Mouse (Mus musculus) hindbrain, embryonic 10.5 days (tissue): ENCODE data around the gene Poc1a. TPM values are rescaled to one million over a fixed set of nuclear protein-coding genes. Genes with fewer than 3 reads are reported as not detected.
A peak's percentile ranks its signal among the peaks of the same experiment; 100 is the strongest.

Experiments used
- DNase-seq: peaks from one replicate; pipeline ENCODE4 v3.0.0-alpha.2; 2017; ENCODE audit warnings: low spot score
- H3K27ac ChIP-seq: fragments of 300-500 bp; sonication (generic); 2 replicates; pipeline ENCODE4 v1.5.1; 2016; ENCODE audit warnings: mild to moderate bottlenecking, moderate library complexity
- H3K27me3 ChIP-seq: fragments of 300-500 bp; sonication (generic); 2 replicates; pipeline ENCODE4 v1.6.1; 2016; ENCODE audit warnings: mild to moderate bottlenecking; ENCODE audit not compliant: poor library complexity, insufficient read depth, severe bottlenecking
- H3K36me3 ChIP-seq: fragments of 300-500 bp; sonication (generic); 2 replicates; pipeline ENCODE4 v1.6.1; 2016; ENCODE audit warnings: mild to moderate bottlenecking, moderate library complexity
- H3K4me1 ChIP-seq: fragments of 300-500 bp; sonication (generic); replicated peaks from 2 replicates; pipeline ENCODE4 v1.6.1; 2016; ENCODE audit warnings: mild to moderate bottlenecking
- H3K4me3 ChIP-seq: fragments of 300-500 bp; sonication (generic); 2 replicates; pipeline ENCODE4 v1.5.1; 2016; ENCODE audit warnings: mild to moderate bottlenecking, moderate library complexity
- H3K9me3 ChIP-seq: fragments of 300-500 bp; sonication (generic); 2 replicates; pipeline ENCODE4 v1.6.1; 2016; ENCODE audit warnings: mild to moderate bottlenecking, moderate library complexity
- WGBS: fragments of 180-500 bp; shearing (Covaris S2); methylation state at CpG from one replicate; pipeline ENCODE4 v1.1.7; 2016; 5-methylcytosine and 5-hydroxymethylcytosine counted together
- polyA plus RNA-seq: library from polyadenylated mRNA; unstranded; fragments of >200 nt; fragmentation: Nextera tagmentation; extraction: Ambion mirVana; gene quantifications from 2 replicates; pipeline ENCODE4 v1.2.1, GENCODE M21; 2016

The Poc1a gene
- polyA plus RNA-seq, 1 experiment from 2014 or later, result 36.7 TPM

DNA sequence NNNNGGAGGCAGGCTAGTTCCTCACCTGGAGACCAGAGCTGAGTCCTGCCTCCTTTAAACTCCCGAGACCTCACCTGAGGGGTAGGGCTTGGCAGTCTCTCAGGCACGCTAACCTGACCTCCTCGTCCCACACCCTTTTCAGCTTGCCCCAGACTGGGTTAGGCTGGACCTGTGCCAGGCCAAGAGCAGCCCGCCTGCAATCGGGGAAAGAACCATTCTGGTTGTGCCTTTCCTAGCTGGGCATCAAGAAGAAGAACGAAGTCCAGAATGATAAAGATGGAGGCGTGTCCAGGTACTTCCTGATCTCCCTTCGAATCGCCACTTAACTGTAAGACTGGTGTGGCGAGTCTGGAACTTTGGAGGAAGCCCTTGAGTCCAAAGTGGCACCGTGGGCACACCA is 31.3 kb upstream of the Poc1a start:
- no peaks in the 10 kb centered on the region for H3K27me3 ChIP-seq
- no peak overlapping the region for H3K4me3 ChIP-seq
- DNase-seq, result no peak
- peaks cover 42% of the 10 kb centered on the region for H3K4me1 ChIP-seq
- no peak overlapping the region for H3K27ac ChIP-seq
- H3K36me3 ChIP-seq, result 0 out of 2 replicates have a peak, but pooled peaks cover 3% of the 10 kb centered on the region
- H3K9me3 ChIP-seq, result no peaks in the 10 kb centered on the region
- WGBS, result 91% methylated on average over 11 of the region's 11 CpGs

DNA sequence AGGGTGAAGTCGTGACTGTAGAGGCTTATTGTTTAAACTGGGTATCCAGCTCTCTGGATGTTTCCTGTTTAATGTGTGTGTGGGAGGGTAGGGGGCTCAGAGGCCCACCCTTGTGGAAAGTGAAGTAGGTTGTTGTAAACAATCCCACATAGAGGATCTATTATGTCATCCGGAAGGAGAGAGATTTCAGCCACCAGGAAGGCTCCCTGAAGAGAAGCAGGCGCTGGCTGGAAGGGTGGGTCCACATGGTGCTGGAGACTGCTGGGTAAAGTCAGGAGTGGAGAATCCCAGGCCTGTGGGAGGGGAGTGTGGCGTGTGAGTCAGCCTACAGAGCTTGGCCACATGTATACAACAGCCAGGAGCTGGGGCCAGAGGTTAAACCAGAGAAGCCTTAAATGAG is 30.6 kb upstream of the Poc1a start:
- DNase-seq, result no peak
- Histone ChIP-seq H3K36me3 (0 out of 2 replicates have a peak, but pooled peaks cover 1% of the 10 kb centered on the region), H3K4me3 (no peak overlapping the region), H3K4me1 (peaks cover 42% of the 10 kb centered on the region), H3K9me3 (no peaks in the 10 kb centered on the region), H3K27me3 (no peaks in the 10 kb centered on the region), H3K27ac (no peak overlapping the region)
- WGBS, result 66% methylated on average over 4 of the region's 4 CpGs

DNA sequence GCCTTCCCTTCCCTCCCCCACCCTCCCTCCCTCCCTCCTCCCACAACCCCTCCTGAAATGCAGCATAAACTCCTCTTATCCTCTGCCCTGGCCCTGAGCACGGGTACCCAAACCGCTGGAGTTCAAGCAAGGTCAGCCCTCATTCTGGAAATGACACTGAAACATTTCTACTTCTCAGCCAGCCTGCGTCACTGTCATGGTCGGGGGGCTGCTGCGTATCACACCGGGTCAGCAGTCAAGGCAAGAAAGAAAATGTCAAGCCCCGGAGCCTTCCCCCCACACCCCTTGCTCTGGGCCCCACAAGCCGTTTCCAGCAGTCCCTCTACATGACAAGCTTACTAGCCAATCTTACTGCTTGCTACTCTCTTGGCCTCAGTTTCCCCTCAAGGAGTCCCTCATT is 29.8 kb upstream of the Poc1a start:
- Histone ChIP-seq H3K9me3 (no peaks in the 10 kb centered on the region), H3K36me3 (no peaks in the 10 kb centered on the region), H3K4me1 (peaks cover 41% of the 10 kb centered on the region), H3K4me3 (no peak overlapping the region), H3K27ac (no peak overlapping the region), H3K27me3 (no peaks in the 10 kb centered on the region)
- no peak for DNase-seq
- 72% methylated on average over 8 of the region's 8 CpGs for WGBS

DNA sequence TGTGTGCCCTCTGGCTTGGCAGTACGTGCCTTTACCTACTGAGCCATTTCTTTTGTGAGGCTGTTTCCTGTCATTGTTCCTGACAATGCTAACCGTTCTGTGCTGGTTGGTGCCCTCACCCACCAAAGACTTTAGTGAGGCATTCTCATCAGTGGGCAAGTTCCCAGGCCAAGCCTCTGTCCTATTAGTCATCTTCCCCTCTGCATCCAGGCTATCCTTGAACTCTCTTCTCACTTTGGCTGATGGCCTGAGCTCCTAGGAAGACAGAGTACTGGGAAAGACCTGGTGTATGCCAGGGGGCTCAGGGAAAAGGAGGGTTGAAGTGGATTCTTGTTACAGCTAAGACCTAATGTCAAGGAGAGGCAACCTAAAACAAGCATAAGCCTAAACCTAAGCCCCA is 26.9 kb upstream of the Poc1a start:
- WGBS, result 80% methylated on average over 2 of the region's 2 CpGs
- Histone ChIP-seq H3K36me3 (no peaks in the 10 kb centered on the region), H3K4me1 (peaks cover 18% of the 10 kb centered on the region), H3K27ac (no peak overlapping the region), H3K9me3 (no peaks in the 10 kb centered on the region), H3K27me3 (no peaks in the 10 kb centered on the region), H3K4me3 (no peak overlapping the region)
- no peak for DNase-seq

DNA sequence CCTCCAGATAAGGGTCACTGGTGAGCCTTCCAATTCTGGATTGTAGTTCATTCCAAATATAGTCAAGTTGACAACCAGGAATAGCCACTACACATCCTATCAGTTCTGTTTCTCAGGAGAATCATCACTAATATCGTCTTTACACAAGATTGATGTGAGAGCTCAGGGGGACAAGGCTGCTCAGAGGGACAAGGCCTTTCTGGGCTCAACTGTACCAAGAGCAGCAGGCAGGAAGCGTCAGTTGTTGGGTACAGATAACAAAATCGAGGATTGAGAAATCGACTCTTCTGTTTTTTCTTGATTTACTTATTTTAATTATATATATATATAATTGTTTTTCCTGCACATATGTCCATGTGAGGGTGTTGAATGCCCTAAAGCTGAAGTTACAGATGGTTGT is 22.4 kb upstream of the Poc1a start:
- WGBS, result 90% methylated on average over 4 of the region's 4 CpGs
- no peak for DNase-seq
- H3K9me3 ChIP-seq, result no peaks in the 10 kb centered on the region

DNA sequence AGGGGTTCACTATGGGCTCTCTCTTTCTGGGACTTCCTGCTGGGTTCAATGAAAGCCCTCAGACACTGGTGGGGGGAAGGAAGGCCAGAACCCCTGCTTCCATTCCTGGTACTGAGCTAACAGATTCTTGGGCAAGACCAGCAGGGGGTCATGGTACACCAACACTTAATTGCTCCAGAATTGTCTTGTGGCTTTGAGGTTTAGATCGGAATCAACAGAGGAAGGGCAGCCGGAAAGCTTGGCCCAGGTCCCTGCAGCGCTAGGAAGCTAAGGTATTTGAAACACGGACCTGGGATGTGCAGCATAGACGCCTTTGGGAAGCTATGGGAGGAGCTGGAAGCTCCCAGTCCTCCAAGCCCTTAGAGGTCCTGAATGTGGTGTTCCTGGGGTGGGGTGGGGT is 21.9 kb upstream of the Poc1a start:
- 77% methylated on average over 5 of the region's 5 CpGs for WGBS
- no peak for DNase-seq
- no peaks in the 10 kb centered on the region for H3K36me3 ChIP-seq
- H3K27me3 ChIP-seq, result no peaks in the 10 kb centered on the region
- H3K27ac ChIP-seq, result no peak overlapping the region
- H3K4me3 ChIP-seq, result no peak overlapping the region
- H3K9me3 ChIP-seq, result no peaks in the 10 kb centered on the region
- H3K4me1 ChIP-seq, result no peaks in the 10 kb centered on the region

More for the DNA sequence above, 22.4 kb upstream of the Poc1a start:
- H3K27me3 ChIP-seq, result no peaks in the 10 kb centered on the region
- H3K4me1 ChIP-seq, result no peaks in the 10 kb centered on the region
- H3K4me3 ChIP-seq, result no peak overlapping the region
- no peak overlapping the region for H3K27ac ChIP-seq
- no peaks in the 10 kb centered on the region for H3K36me3 ChIP-seq

DNA sequence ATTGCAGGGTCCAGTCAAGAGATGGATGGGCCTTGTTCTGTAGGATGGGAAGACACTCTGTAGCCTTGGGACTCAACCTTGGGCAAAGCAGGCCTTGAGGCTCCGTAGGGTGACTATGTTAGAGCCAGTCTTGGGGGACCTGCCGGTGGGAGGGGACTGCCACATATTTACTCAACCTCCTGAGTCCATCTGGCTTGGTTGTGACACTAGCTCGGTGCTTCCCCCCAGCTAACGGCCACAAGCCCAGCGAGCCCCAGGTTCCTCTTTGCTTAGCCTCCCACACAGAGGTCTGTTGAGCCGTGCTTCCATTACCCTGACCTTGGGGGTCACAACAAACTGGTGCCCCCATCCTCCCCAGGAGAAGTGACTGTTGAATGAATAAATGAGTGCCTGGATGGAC is 19.8 kb upstream of the Poc1a start:
- Histone ChIP-seq H3K4me1 (no peaks in the 10 kb centered on the region), H3K27ac (no peak overlapping the region), H3K4me3 (no peak overlapping the region), H3K27me3 (no peaks in the 10 kb centered on the region), H3K9me3 (no peaks in the 10 kb centered on the region), H3K36me3 (no peaks in the 10 kb centered on the region)
- no peak for DNase-seq
- 86% methylated on average over 6 of the region's 6 CpGs for WGBS

DNA sequence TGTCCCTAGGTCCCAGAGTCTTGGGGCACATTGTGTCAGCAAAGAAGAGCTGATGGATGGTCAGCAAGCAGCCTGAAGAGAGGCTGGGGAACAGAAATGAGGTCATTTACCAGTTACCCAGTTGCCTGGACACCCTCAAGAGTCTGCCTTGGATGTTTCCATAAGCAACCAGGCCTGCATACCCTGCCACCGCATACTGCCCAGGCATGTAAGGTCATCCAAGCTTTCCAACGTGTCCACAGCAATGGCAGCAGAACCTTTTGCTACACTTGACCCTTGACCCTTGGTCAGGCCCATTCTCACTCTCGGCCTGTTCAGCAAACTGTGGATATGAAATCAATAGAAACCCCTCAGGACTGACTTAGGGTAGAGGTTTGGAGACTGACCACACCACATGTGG is 19.4 kb upstream of the Poc1a start:
- Histone ChIP-seq H3K36me3 (no peaks in the 10 kb centered on the region), H3K27me3 (no peaks in the 10 kb centered on the region), H3K9me3 (no peaks in the 10 kb centered on the region), H3K27ac (no peak overlapping the region), H3K4me1 (no peaks in the 10 kb centered on the region), H3K4me3 (no peak overlapping the region)
- WGBS, result 82% methylated on average over 3 of the region's 3 CpGs
- DNase-seq, result no peak

DNA sequence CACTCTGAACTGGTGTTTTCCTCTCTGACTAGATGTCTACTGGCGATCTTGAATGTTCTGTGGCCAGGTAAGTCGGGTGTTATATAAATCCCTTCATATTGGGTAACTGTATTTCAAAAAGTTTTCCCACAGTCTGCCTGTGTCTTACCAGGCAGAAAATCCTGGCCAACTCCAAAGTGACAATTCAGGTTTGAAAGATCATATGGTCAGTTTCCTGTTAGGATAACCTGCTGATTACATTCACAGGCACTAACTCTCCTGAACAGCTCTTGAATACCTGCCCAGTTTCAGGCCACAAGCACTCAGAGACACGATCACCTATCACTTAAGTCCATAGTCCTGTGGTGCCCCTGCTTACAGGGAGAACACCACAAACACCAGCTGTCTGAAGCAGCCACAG is 18.8 kb upstream of the Poc1a start:
- H3K27ac ChIP-seq, result no peak overlapping the region
- H3K4me3 ChIP-seq, result no peak overlapping the region
- H3K27me3 ChIP-seq, result no peaks in the 10 kb centered on the region
- WGBS, result 84% methylated on average over 3 of the region's 3 CpGs
- no peak for DNase-seq
- no peaks in the 10 kb centered on the region for H3K9me3 ChIP-seq
- no peaks in the 10 kb centered on the region for H3K4me1 ChIP-seq
- no peaks in the 10 kb centered on the region for H3K36me3 ChIP-seq

DNA sequence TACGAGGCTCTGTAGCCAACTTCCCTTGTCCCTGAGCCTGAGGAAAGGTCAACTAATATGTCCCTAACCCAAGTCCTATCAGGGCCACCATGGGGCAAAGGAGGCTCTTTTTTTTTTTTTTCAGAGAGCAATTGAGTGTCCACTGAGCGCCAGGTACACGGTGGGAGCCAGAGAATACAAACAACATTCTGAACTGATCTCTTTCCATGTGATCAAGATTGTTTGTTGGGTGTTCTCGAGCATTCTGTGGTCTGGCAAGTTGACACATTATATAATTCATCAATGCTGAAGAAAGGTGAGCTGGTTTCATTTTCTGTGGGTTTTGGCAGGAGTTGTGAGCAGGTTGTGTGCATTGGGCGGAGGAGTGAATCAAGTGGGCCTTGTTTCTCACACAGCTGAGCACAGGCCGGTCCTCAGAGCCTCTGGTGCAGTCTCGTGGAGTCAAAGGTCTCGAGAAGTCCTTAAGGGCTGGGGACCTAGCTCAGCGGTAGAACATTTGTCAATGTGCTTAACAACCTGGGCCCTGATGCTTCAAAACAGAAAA is 17.4 kb upstream of the Poc1a start:
- no peaks in the 10 kb centered on the region for H3K36me3 ChIP-seq
- 83% methylated on average over 9 of the region's 9 CpGs for WGBS

DNA sequence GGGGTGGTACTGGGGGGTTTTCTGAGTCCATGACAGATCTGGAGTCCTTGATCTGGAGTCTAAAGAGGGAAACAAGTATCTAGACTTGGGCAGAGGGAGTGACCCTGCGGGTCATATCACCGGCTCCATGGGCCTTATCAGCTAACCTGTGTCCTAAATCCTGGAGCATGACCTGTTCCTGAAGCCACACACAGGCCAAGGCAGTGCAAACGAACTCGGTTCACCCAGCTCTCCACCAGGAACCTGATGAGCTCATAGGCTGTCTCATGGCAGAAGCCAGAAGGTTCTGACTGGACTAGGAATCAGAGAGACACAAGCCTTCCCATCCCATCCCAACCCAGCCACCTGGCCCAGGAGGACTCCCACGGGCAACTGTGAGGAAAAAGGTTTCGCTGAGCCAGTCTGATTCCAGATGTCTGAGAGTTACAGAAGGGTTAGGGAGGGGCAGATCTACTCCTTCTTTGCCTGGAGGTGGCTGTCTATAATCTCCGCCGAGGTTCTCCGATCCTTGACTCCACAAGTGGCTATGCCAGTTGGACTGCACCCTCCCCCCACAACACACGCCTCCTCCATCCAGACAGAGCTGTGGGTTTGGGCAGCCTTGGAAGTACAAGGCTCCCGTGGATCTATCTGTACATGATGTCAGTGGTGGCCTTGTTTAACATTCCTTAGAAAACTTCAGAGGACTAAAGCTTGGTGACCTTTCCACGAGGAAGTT is 15.3 kb upstream of the Poc1a start:
- no peaks in the 10 kb centered on the region for H3K9me3 ChIP-seq
- no peak overlapping the region for H3K4me3 ChIP-seq
- 87% methylated on average over 12 of the region's 12 CpGs for WGBS
- no peaks in the 10 kb centered on the region for H3K27me3 ChIP-seq
- no peak for DNase-seq
- H3K27ac ChIP-seq, result no peak overlapping the region
- peaks cover 26% of the 10 kb centered on the region for H3K4me1 ChIP-seq
- no peaks in the 10 kb centered on the region for H3K36me3 ChIP-seq

More for the DNA sequence above, 17.4 kb upstream of the Poc1a start:
- Histone ChIP-seq H3K27ac (no peak overlapping the region), H3K4me1 (peaks cover 6% of the 10 kb centered on the region), H3K9me3 (no peaks in the 10 kb centered on the region), H3K27me3 (no peaks in the 10 kb centered on the region), H3K4me3 (no peak overlapping the region)
- no peak for DNase-seq

DNA sequence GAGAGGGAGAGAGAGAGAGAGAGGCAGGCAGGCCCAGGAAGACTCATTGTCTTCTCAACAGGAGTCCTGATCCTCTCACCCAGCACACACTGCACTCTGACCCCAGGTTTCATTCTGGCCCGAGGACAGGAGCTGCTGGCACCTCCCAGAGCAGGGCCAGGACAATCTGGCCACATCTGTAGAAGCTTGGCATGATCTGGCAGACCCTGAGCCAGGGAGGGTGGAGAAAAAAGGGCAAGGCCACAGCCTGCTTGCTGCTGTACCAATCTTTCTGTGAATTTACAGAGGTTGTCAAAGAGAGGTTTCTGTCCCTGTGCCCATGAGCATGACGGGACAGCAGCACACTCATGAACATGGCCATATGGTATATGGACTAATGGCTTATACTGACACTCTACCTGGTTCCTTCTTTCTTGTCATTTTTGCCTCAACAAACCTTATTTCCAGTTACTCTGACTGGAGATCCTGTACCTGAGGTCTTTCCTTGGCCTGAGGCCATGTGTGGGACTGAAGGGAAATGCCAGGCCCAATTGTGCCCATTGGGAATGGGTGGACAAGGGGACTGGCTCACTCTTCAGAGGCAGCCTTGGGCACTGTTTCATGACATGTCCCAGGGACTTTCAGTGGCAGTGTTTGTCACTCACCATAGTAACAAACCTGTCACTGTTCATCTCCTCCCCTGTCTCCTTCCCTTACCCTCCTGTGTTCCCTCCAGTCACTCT is 13.8 kb upstream of the Poc1a start:
- WGBS, result 60% methylated on average over 2 of the region's 2 CpGs
- H3K9me3 ChIP-seq, result no peaks in the 10 kb centered on the region
- H3K4me1 ChIP-seq, result peaks cover 26% of the 10 kb centered on the region
- no peaks in the 10 kb centered on the region for H3K27me3 ChIP-seq
- H3K27ac ChIP-seq, result no peak overlapping the region; the same call in 1 of the 2 replicates
- H3K4me3 ChIP-seq, result no peak overlapping the region
- H3K36me3 ChIP-seq, result no peaks in the 10 kb centered on the region
- no peak for DNase-seq

DNA sequence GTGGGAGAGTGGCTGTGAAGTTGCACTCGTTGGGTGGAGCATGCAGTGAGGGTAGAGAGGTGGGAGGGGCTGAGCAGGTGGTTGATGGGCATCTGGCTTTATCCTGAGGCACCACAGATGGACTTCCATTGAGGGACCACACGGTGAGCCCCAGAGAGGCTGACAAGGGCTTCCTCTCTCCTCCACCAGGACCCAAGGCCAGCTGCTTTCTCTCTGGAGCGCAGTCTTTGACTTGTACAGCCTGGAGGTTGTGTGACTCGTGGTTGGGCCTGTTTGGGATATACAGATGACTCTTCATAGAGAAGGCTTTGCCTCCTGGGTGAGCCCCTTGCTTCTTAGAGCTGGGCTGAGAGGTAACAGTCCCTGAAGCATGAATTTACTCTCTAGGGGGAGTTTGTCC is 12.4 kb upstream of the Poc1a start:
- Histone ChIP-seq H3K4me1 (peaks cover 28% of the 10 kb centered on the region), H3K4me3 (no peak overlapping the region), H3K36me3 (no peaks in the 10 kb centered on the region), H3K27ac (peak overlapping the region; percentile 65; the same call in 1 of the 2 replicates), H3K27me3 (no peaks in the 10 kb centered on the region), H3K9me3 (no peaks in the 10 kb centered on the region)
- DNase-seq, result no peak
- WGBS, result 45% methylated on average over 4 of the region's 4 CpGs
